Mouse (Mus musculus): ENCODE data around the gene Polr2l. TPM values are rescaled to one million over a fixed set of nuclear protein-coding genes. Genes with fewer than 3 reads are reported as not detected.

Polr2l gene
- polyA plus RNA-seq, 1 experiment from 2014 or later: 75.8 TPM

- 96% methylated on average over 10 of the region's 10 CpGs for whole genome bisulfite sequencing
Measured at GRCm38 (mm10) chr7:141439140-141439679, 35.7 kb downstream of the Polr2l start.

DNA sequence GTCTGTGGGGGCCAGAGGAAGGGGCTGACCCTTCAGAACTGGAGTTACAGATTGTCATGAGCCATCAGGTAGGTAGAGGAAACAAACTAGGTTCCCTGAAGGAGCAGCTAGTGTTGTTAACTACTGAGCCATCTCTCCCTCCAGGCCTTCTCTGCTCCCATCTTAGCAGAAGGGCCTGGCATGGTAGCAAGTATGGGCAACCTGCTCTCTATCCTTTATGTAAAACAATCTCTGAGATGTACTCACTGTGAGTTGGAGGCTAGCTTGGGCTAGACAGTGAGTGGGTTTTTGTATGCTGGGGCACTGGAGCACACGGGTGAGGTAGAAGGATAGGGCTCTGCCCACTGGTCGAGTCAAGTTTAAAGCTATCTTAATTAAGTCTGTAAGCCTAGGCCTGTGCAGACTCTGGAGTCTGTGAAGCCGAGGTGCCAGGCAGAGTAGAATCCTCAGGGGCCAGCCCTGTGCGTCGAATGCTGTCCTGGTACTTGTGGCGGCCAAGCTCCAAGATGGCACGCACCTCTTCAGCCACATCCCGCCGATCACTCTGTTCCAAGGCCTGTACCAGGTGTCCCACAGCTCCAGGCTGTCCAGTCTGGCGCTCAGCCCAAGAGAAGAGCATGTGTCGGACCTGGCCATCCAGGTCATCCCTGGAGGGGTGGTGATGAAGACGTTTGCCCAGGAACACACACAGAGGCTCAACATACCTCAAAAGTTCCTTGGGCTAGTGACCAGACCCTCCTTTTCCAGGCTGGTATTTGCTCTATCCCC is 36.5 kb downstream of the Polr2l start:
- Histone ChIP-seq H3K4me3 (ENCODE audit: low read length) (no peak overlapping the region), H3K27me3 (replicated peaks; ENCODE audit: control insufficient read depth, insufficient read depth, low read length) (no peaks in the 10 kb centered on the region), H3K9ac (ENCODE audit: low read depth, low read length) (no peak overlapping the region), H3K4me1 (ENCODE audit: control insufficient read depth, insufficient read depth, low read depth, low read length) (peaks cover 22% of the 10 kb centered on the region), H3K27ac (ENCODE audit: low read depth, low read length) (peak overlapping the region; percentile 78), H3K4me2 (ENCODE audit: low read length) (peak overlapping the region; percentile 87), H3K9me3 (ENCODE audit: control insufficient read depth, low read length) (no peaks in the 10 kb centered on the region), H3K36me3 (ENCODE audit: control insufficient read depth, insufficient read depth, low read length) (peaks cover 2% of the 10 kb centered on the region; the same call in 1 of the 2 replicates)
- ATAC-seq: no peak
- WGBS: 87% methylated on average over 12 of the region's 12 CpGs

More at GRCm38 (mm10) chr7:141439140-141439679, 35.7 kb downstream of the Polr2l start:
- Histone ChIP-seq H3K4me1 (ENCODE audit: control insufficient read depth, insufficient read depth, low read depth, low read length) (peaks cover 22% of the 10 kb centered on the region), H3K4me2 (ENCODE audit: low read length) (no peak overlapping the region), H3K27me3 (replicated peaks; ENCODE audit: control insufficient read depth, insufficient read depth, low read length) (no peaks in the 10 kb centered on the region), H3K4me3 (ENCODE audit: low read length) (no peak overlapping the region), H3K9me3 (ENCODE audit: control insufficient read depth, low read length) (no peaks in the 10 kb centered on the region), H3K36me3 (ENCODE audit: control insufficient read depth, insufficient read depth, low read length) (no peaks in the 10 kb centered on the region; the same call in 1 of the 2 replicates), H3K27ac (ENCODE audit: low read depth, low read length) (no peak overlapping the region), H3K9ac (ENCODE audit: low read depth, low read length) (no peak overlapping the region)
- ATAC-seq: no peak

GRCm38 (mm10) chr7:141437178-141438120 is 37.5 kb downstream of the Polr2l start, which contains the start of gene Slc25a22:
Gene Slc25a22, minus strand, starts transcription at chr7:141437892.
- H3K27ac ChIP-seq (ENCODE audit: low read depth, low read length): peak within 1 kb of the TSS; percentile 78
- peak within 1 kb of the TSS; percentile 81 for H3K9ac ChIP-seq (ENCODE audit: low read depth, low read length)
- H3K4me2 ChIP-seq (ENCODE audit: low read length): peak within 1 kb of the TSS; percentile 87
- peaks cover 7% of the 10 kb centered on the region for H3K36me3 ChIP-seq (ENCODE audit: control insufficient read depth, insufficient read depth, low read length)
- peak; percentile 78 for ATAC-seq
- no peaks in the 10 kb centered on the region for H3K9me3 ChIP-seq (ENCODE audit: control insufficient read depth, low read length)
- peaks cover 25% of the 10 kb centered on the region for H3K4me1 ChIP-seq (ENCODE audit: control insufficient read depth, insufficient read depth, low read depth, low read length)
- peak within 1 kb of the TSS; percentile 62 for H3K4me3 ChIP-seq (ENCODE audit: low read length)
- H3K27me3 ChIP-seq (replicated peaks; ENCODE audit: control insufficient read depth, insufficient read depth, low read length): no peaks in the 10 kb centered on the region
- 5% methylated on average over 53 of the region's 53 CpGs for WGBS

DNA sequence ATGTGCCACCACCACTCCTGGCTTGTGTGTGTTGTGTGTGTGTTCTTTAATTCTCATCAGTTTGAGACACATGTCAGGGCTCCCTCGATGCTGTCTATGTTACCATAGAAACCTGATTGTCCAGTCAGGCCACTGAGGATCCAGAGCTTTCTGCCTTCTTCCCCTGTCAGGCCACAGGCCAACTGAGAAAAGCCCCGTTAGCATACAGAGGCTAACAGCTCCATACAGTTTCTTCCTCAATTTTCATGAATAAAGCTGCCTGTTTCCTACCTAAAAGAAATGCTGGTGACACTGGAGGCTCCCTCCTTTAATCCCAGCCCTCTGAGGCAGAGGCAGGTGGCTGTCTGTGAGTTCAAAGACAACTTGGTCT is 38.4 kb downstream of the Polr2l start:
- H3K36me3 ChIP-seq (ENCODE audit: control insufficient read depth, insufficient read depth, low read length): peaks cover 15% of the 10 kb centered on the region
- no peaks in the 10 kb centered on the region for H3K9me3 ChIP-seq (ENCODE audit: control insufficient read depth, low read length)
- H3K27ac ChIP-seq (ENCODE audit: low read depth, low read length): no peak overlapping the region; the same call in 1 of the 2 replicates
- peaks cover 25% of the 10 kb centered on the region for H3K4me1 ChIP-seq (ENCODE audit: control insufficient read depth, insufficient read depth, low read depth, low read length)
- no peaks in the 10 kb centered on the region for H3K27me3 ChIP-seq (replicated peaks; ENCODE audit: control insufficient read depth, insufficient read depth, low read length)
- ATAC-seq: no peak
- 46% methylated on average over 2 of the region's 2 CpGs for WGBS
- peak overlapping the region; percentile 87 for H3K4me2 ChIP-seq (ENCODE audit: low read length)
- peak overlapping the region; percentile 62 for H3K4me3 ChIP-seq (ENCODE audit: low read length)
- H3K9ac ChIP-seq (ENCODE audit: low read depth, low read length): peak overlapping the region; percentile 81

DNA sequence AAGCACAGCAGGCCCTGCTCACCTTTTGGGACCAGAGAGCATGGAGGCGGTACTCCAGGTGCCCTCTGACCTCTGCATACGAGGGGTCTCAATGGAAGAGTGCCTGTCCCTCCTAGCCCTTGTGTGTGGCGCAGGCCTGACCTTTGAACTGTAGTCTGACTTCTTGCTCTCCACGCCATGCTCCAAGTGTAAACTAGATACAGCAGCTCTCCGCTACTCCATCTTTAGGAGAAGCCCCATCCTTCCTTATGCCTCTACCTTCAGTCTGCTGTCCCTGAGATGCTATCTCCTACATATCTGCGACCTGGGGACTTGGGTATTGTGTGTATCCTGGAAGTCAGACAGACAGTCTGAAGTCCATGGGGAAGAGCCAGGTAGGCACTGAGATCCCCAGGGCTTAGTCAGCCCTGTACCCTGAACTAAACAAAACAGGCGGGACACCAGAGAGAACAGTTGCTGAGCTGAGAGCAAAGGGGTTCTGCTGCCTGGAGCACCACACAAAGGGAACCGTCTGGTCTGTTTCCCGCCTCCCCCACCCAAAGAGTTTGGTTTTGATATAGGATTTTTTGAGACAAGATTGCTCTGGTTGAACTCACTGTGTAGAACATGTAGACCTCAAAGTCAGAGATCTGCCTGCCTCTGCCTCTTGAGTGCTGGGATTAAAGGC is 38.9 kb downstream of the Polr2l start:
- peaks cover 25% of the 10 kb centered on the region for H3K4me1 ChIP-seq (ENCODE audit: control insufficient read depth, insufficient read depth, low read depth, low read length)

DNA sequence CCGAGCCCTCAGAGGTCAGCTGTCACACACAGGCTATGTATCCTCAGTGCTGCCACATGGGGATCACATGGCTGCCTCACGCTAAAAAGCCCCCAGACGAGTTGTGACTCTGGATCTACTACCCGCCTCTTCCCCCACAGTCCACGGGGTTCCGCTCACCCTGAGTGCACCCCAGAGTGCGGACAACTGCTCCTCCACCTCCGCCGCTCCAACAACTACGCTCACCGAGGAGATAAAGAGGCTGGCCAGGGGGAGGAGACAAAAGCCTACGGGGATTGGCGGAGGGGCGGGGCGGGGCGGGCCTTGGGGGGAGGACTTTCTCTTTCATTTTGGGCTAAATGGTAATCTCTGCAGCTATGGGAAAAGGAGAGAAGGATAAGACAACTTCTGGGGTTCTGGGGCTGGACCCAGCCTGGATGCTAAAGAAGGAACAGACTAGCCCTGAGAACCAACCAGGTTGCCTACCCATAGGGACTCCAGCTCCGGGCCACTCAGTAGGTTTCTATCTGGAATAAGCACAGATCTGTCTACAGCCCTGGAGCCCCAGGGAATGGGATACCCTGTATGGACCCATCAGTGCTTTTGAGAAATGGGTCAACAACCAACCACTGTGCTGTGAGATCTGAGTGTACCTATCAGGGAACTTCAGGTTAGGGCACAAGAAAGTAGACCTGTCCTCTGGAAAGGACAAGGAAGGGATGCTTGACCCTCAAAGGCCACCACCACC is 39.6 kb downstream of the Polr2l start:
- Histone ChIP-seq H3K9ac (ENCODE audit: low read depth, low read length) (peak overlapping the region; percentile 80), H3K27ac (ENCODE audit: low read depth, low read length) (peak overlapping the region; percentile 75), H3K4me3 (ENCODE audit: low read length) (peak overlapping the region; percentile 58), H3K36me3 (ENCODE audit: control insufficient read depth, insufficient read depth, low read length) (peaks cover 23% of the 10 kb centered on the region), H3K4me2 (ENCODE audit: low read length) (peak overlapping the region; percentile 80), H3K27me3 (replicated peaks; ENCODE audit: control insufficient read depth, insufficient read depth, low read length) (no peaks in the 10 kb centered on the region), H3K9me3 (ENCODE audit: control insufficient read depth, low read length) (no peaks in the 10 kb centered on the region), H3K4me1 (ENCODE audit: control insufficient read depth, insufficient read depth, low read depth, low read length) (peaks cover 25% of the 10 kb centered on the region)
- WGBS: 4% methylated on average over 17 of the region's 17 CpGs
- no peak for ATAC-seq

More for the DNA sequence above, 38.9 kb downstream of the Polr2l start:
- Histone ChIP-seq H3K27me3 (replicated peaks; ENCODE audit: control insufficient read depth, insufficient read depth, low read length) (no peaks in the 10 kb centered on the region), H3K9me3 (ENCODE audit: control insufficient read depth, low read length) (no peaks in the 10 kb centered on the region), H3K27ac (ENCODE audit: low read depth, low read length) (no peak overlapping the region), H3K4me2 (ENCODE audit: low read length) (peak overlapping the region; percentile 87), H3K36me3 (ENCODE audit: control insufficient read depth, insufficient read depth, low read length) (peaks cover 19% of the 10 kb centered on the region), H3K4me3 (ENCODE audit: low read length) (peak overlapping the region; percentile 62), H3K9ac (ENCODE audit: low read depth, low read length) (no peak overlapping the region)
- 70% methylated on average over 9 of the region's 9 CpGs for WGBS
- ATAC-seq: no peak

DNA sequence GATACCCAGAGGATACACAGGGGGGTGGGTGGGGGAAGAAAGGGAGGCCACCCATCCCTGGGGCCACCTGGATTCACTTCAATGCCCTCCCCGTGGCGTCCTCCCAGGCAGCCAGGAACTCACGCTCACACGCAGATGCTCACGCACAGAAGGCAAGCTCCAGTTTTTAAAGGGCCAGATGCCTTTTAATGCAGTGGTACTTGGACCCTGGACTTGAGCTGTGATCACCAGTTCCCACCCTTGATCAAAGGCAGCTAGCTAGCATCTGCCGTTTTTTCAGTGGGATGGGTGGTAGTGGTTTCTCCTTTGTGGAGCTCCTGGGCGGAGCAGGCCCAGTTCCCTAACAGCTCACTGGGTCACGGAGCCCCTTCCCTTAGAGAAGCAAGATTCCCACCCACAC is 40.5 kb downstream of the Polr2l start:
- H3K4me1 ChIP-seq (ENCODE audit: control insufficient read depth, insufficient read depth, low read depth, low read length): peaks cover 31% of the 10 kb centered on the region

More for the DNA sequence above, 40.5 kb downstream of the Polr2l start:
- ATAC-seq: peak; percentile 24
- 10% methylated on average over 8 of the region's 8 CpGs for WGBS
- Histone ChIP-seq H3K4me2 (ENCODE audit: low read length) (peak overlapping the region; percentile 80), H3K27ac (ENCODE audit: low read depth, low read length) (peak overlapping the region; percentile 75), H3K27me3 (replicated peaks; ENCODE audit: control insufficient read depth, insufficient read depth, low read length) (no peaks in the 10 kb centered on the region), H3K36me3 (ENCODE audit: control insufficient read depth, insufficient read depth, low read length) (peaks cover 23% of the 10 kb centered on the region), H3K9ac (ENCODE audit: low read depth, low read length) (peak overlapping the region; percentile 80), H3K9me3 (ENCODE audit: control insufficient read depth, low read length) (no peaks in the 10 kb centered on the region), H3K4me3 (ENCODE audit: low read length) (peak overlapping the region; percentile 58)

All from hindbrain, embryonic 16.5 days (tissue).